Comparison of ENCODE assay signal across 23 mouse cellular contexts in genomic region chr2:180832711-180833110, GRCm38 (mm10). TPM values are rescaled to one million over a fixed set of nuclear protein-coding genes. Genes with fewer than 3 reads are reported as not detected.
DNase-seq lines count a peak whose midpoint lies in the region; ATAC-seq lines count a peak whose summit lies in the region.
"Had no signal": no experiment of that assay in that cellular context is flagged by ENCODE, and none has a peak within 500 bp of the region (broad histone marks: within the 10 kb centered on the region; RNA-seq: fewer than 3 reads in every experiment).

No protein-coding gene starts in this region.

- no peak overlapping the region for H3K27ac ChIP-seq in hindbrain, embryonic 13.5 days

- no peak overlapping the region for H3K4me2 ChIP-seq in hindbrain, embryonic 13.5 days

- peaks cover 11% of the 10 kb centered on the region; the same call in 1 of the 2 replicates for H3K4me1 ChIP-seq in hindbrain, embryonic 13.5 days (replicated peaks)

- no peak overlapping the region for H3K9ac ChIP-seq in hindbrain, embryonic 13.5 days

- H3K27me3 ChIP-seq in hindbrain, embryonic 13.5 days: no peaks in the 10 kb centered on the region

- ATAC-seq in hindbrain, embryonic 13.5 days (ENCODE audit: low FRiP score): no peak
- ATAC-seq: activated CD4-positive, CD25-positive, alpha-beta regulatory T cell, adult 4 months; CD4-positive, CD25-positive, alpha-beta regulatory T cell, adult 4 months; Patski had no signal

- H3K9me3 ChIP-seq in hindbrain, embryonic 13.5 days: no peaks in the 10 kb centered on the region
- H3K9me3 ChIP-seq: G1E had no signal

- DNase-seq in ES-CJ7 (ENCODE audit: low read depth, low spot score): peak; percentile 64
- peak; percentile 89 for DNase-seq in R1 (ENCODE audit: low read depth, low spot score)
- DNase-seq in ZHBTc4 (ENCODE audit: low read depth, low spot score): peak; percentile 68
- no peak for DNase-seq in cerebellum, adult 9-11 months
- no peak for DNase-seq in kidney, postnatal 4 days
- DNase-seq: adrenal gland, adult 2 months; adrenal gland, adult 8-10 months; adrenal gland, postnatal 10 days; adrenal gland, postnatal 14 days; adrenal gland, postnatal 25 days; adrenal gland, postnatal 36 days; B cell, adult 2 months; cerebellum, adult 11 months; cerebellum, adult 11-12 months; cerebellum, adult 18-20 months; cerebellum, adult 2 months; cerebellum, adult 8-10 months; cerebellum, adult 9-10 months had no signal

- WGBS in hindbrain, embryonic 13.5 days: 81% methylated on average over 7 of the region's 7 CpGs

- H3K4me3 ChIP-seq in hindbrain, embryonic 13.5 days: no peak overlapping the region

- H3K36me3 ChIP-seq in hindbrain, embryonic 13.5 days: no peaks in the 10 kb centered on the region
- H3K36me3 ChIP-seq: G1E had no signal

RNA-seq across cellular contexts. Expression of gene Bhlhe23, which starts 56.0 kb away (rescaled TPM):
- 1.2 and 2.5 TPM in 2 replicates for polyA plus RNA-seq in hindbrain, embryonic 13.5 days (2015; fragmentation: Nextera tagmentation; extraction: Ambion mirVana)
- polyA plus RNA-seq: activated CD4-positive, CD25-positive, alpha-beta regulatory T cell, adult 4 months; adrenal gland, adult 2 months; CD4-positive, CD25-positive, alpha-beta regulatory T cell, adult 4 months; cerebellum, adult 2 months; G1E; Patski had no signal

Comparison
In these comparisons a context has a peak if more than half of its experiments do, and no peak if none do; other contexts are left out.
1. DNase-seq: peak in ES-CJ7 (single experiment), R1 (single experiment) and ZHBTc4 (single experiment); none in cerebellum, adult 9-11 months (single experiment) and kidney, postnatal 4 days (0 of 2).